Mouse (Mus musculus) cerebellum, adult 9-11 months (tissue): ENCODE results near the gene Pgap2.
"Not testable (repeated sequence)": the region's sequence is repeated elsewhere in the genome, so short reads cannot be mapped to it uniquely, and the experiment has no call there.

Experiments used
- DNase-seq: peaks from one replicate; pipeline ENCODE4 v3.0.0; 2022

Gene Pgap2

DNA sequence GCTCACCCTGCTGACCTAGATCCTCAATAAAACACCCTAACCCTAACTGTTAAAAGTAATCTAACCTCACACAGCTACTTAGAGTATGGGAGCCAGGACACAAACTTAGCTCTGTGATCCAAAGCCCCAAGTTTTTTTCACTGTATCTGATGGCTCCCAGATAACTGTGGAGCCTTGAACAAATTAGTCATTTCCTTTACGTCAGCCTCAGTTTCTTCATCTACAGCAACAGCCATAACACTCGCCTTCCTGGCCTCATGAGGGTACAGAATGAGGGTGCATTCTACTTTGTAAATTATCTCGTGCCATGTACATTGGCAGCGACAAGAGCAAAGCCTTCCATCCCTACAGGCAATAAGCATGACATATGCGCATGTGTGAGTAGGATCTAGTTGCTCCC lies 32.4 kb downstream of the Pgap2 start:
- DNase-seq, result no peak

GRCm38 (mm10) chr7:102242917-102243316 lies 32.9 kb downstream of the Pgap2 start:
- no peak for DNase-seq

- no peak for DNase-seq
Observed at GRCm38 (mm10) chr7:102243870-102244269, 33.9 kb downstream of the Pgap2 start.

GRCm38 (mm10) chr7:102244782-102245535 lies 35.0 kb downstream of the Pgap2 start:
- DNase-seq, result no peak

DNA sequence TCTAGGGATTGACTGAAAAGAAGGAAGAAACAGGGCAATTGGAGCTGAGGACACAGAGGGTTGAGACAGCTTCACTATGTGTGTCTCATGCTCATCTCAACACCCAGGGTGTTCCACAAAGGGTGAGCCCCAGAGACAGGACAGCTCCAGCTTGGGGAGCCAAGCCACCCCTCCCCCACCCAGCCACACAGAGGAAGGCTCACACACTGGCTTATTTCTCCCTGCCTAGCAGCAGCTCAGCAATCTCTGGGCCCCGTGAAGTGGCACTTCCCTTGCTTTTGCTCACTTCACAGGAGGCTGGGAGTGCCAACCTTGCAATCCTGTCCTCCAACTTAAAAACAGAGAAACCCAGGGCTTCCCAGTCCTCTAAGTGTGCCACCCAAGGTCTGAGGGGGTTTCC lies 35.8 kb downstream of the Pgap2 start:
- no peak for DNase-seq

DNA sequence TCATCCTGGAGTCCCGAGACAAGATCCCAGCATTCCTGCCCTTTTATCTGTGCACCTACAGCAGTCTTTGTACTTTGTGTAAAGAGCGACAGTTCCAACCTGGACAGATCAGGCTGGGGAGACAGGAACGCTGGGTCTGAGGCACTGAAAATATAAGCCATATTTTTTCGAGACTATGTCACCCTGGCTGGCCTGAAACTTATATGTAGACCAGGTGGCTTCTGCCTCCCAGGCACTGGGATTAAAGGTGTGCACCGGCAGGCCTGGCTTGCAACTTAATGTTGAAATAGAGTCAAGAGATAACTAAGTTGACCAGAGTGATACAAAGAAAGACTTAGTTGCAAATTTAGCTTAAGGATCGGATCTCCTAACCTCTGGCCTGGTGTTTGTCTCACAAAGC lies 36.3 kb downstream of the Pgap2 start:
- no peak for DNase-seq

- DNase-seq, result no peak
Observed at GRCm38 (mm10) chr7:102246956-102247797, 37.2 kb downstream of the Pgap2 start.

DNA sequence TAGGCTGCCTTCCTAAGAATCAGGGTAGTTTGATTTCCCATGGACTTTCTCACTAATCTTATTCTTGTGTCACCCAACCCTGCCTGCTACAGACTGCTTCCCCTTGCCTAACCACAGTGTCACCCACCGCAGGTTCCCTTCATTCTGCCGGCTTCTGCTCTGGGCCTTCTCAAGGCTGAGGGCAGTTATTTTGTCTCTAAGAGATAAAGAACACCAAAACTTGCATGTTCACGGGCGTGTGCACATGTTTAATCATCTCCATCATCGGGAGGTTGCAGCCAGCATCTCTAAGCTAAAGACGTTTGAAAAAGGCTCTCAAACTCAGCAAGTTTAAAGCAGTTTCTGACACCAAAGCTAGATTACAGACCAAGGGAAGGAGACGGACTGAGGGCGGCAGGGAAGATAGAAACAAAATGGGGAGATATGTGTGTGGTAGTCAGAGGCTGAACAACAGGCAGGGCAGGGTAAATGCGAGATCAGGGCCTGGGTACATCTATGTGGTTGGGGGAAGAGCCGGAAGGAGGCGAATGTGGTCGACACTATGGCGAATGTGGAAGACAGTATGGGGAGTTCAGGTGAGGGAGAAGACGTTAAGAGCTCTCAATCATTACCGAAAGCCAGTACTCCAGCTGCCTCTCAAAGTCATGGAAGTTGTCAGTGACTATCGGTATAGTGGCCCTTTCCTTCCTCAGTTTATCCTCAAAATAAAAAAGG lies 38.8 kb downstream of the Pgap2 start:
- no peak for DNase-seq

DNA sequence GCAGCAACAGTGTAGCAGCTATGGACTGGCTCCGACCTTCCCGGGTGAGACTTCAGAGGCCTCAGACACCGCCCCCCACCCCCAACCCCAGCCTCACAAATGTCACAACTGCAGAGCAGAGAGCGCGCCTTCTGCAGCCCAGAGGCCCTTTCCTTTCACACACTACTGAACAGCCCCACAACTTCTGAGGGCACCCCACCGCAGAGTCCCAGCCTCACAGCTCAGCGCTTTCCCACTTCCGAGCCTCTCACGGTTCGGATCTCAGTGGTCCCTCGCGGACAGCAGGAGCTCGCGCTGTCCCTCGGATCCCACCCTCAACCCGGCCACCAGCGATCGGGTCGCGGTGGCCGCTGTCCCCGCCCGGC lies 39.5 kb downstream of the Pgap2 start:
- no peak for DNase-seq

GRCm38 (mm10) chr7:102249896-102250630 lies 40.1 kb downstream of the Pgap2 start:
- DNase-seq, result peak; percentile 80

GRCm38 (mm10) chr7:102250631-102251214 lies 40.7 kb downstream of the Pgap2 start:
- DNase-seq, result peak; percentile 89

GRCm38 (mm10) chr7:102253631-102254030 lies 43.6 kb downstream of the Pgap2 start:
- no peak for DNase-seq

- DNase-seq, result no peak
Observed at GRCm38 (mm10) chr7:102255954-102256353, 45.9 kb downstream of the Pgap2 start, which contains the start of gene Rhog. Gene Rhog, minus strand, starts transcription at chr7:102256054.

GRCm38 (mm10) chr7:102256636-102257035 lies 46.6 kb downstream of the Pgap2 start:
- no peak for DNase-seq

- DNase-seq, result peak; percentile 66
Observed at GRCm38 (mm10) chr7:102258189-102258588, 48.2 kb downstream of the Pgap2 start.

GRCm38 (mm10) chr7:102258753-102259152 lies 48.7 kb downstream of the Pgap2 start:
- DNase-seq, result no peak

GRCm38 (mm10) chr7:102259716-102260479 lies 49.9 kb downstream of the Pgap2 start:
- DNase-seq, result no peak

DNA sequence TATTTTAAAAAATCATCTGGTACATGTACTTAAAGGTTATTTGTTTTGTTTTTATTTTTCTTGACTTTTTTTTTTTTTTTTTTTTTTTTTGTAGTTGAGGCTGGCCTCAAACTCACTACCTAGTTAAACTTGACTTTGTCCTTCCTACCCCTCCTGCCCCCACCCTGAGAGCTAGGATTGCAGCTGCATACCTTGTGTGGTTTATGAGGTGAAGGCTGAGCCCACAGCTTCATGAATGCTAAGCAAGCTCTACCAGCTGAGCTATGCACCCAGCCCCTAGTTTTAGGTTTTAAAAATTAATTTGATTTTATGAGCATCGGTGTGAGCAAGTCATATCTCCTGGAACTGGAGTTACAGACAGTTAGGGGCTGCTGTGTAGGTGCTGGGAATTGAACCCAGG lies 50.5 kb downstream of the Pgap2 start:
- DNase-seq, result no peak

DNA sequence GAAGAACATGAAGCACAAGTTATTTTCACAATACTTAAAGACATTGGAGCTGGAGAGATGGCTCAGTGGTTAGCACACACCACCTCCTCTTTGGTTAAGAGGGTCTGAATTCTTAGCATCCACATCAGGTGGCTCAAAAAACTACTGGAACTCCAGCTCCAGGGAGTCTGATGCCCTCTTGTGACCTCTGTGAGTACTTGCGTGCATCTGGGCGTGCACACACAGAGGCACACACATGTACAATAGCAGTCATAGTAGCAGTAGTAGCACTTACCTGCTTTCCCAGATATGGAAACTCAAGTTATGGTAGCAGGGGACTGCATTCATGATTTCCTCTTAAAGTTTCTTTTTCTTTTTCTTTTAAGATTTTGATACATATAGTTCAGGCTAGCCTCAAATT lies 53.0 kb downstream of the Pgap2 start:
- DNase-seq, result no peak

DNA sequence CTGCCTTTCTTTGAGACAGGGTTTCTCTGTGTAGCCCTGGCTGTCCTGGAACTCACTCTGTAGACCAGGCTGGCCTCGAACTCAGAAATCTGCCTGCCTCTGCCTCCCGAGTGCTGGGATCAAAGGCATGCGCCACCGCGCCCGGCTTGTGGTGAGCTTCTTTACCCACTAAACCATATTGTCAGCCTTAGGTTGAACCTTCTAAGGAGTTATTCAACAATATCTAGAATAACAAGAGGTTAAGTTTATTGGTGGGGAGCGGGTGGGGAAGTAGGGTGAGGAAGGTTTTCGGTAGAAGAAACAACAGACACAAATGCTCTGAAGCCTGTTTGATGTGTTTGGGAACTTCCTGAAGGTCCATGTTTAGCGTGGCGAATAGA lies 56.0 kb downstream of the Pgap2 start:
- not testable (repeated sequence) for DNase-seq

- no peak for DNase-seq
Observed at GRCm38 (mm10) chr7:102266401-102267042, 56.5 kb downstream of the Pgap2 start.
